Mouse (Mus musculus) bone marrow, adult 2 months (tissue): ENCODE results near the gene Plekha5. TPM values are rescaled to one million over a fixed set of nuclear protein-coding genes. Genes with fewer than 3 reads are reported as not detected.
"Not testable (repeated sequence)": the region's sequence is repeated elsewhere in the genome, so short reads cannot be mapped to it uniquely, and the experiment has no call there.

Source experiments
- H3K27ac ChIP-seq: fragments of 200-500 bp; 2 replicates; pipeline ENCODE4 v1.5.1; 2012; ENCODE audit warnings: low read depth, mild to moderate bottlenecking, control low read depth, inconsistent platforms, low read length; ENCODE audit not compliant: control insufficient read depth, poor library complexity, insufficient read depth
- H3K4me1 ChIP-seq: fragments of 200-500 bp; 2 replicates; pipeline ENCODE4 v1.6.1; 2011; ENCODE audit warnings: low read length; ENCODE audit not compliant: control insufficient read depth, insufficient read depth
- H3K4me3 ChIP-seq: fragments of 200-500 bp; replicated peaks from 2 replicates; pipeline ENCODE3; 2011; ENCODE audit warnings: mild to moderate bottlenecking, low read depth, low read length, control low read depth; ENCODE audit not compliant: control insufficient read depth
- CTCF ChIP-seq: fragments of 200-500 bp; IDR thresholded peaks from 2 replicates; pipeline ENCODE4 v1.5.1; 2011; ENCODE audit warnings: low read length, control low read depth; ENCODE audit not compliant: control insufficient read depth, insufficient read depth
- POLR2A ChIP-seq: fragments of 200-500 bp; IDR thresholded peaks from 2 replicates; pipeline ENCODE4 v1.6.1; 2011; ENCODE audit warnings: low read depth, mild to moderate bottlenecking, control low read depth, low read length, borderline replicate concordance; ENCODE audit not compliant: control insufficient read depth
- WGBS: fragments of 180-500 bp; shearing (Covaris S2); methylation state at CpG from one replicate; pipeline ENCODE4 v1.1.7; 2018; 5-methylcytosine and 5-hydroxymethylcytosine counted together
- polyA plus RNA-seq: library from polyadenylated mRNA; stranded (reverse); fragments of >200 nt; gene quantifications from 2 replicates; pipeline ENCODE4 v1.2.4, GENCODE M21; 2011; ENCODE audit warnings: low replicate concordance; ENCODE audit not compliant: missing spikeins, insufficient read depth, insufficient read length

Plekha5 gene
- polyA plus RNA-seq, 1 experiment, result 3.8 TPM

GRCm38 (mm10) chr6:140603228-140603944, 179.5 kb downstream of the Plekha5 start:
- WGBS, result 80% methylated on average over 8 of the region's 8 CpGs
- H3K27ac ChIP-seq, result no peak overlapping the region
- H3K4me3 ChIP-seq, result no peak overlapping the region
- no peaks in the 10 kb centered on the region for H3K4me1 ChIP-seq
- TF ChIP-seq POLR2A (no peak), CTCF (no peak)

GRCm38 (mm10) chr6:140605173-140605572, 181.3 kb downstream of the Plekha5 start:
- H3K27ac ChIP-seq, H3K4me3 ChIP-seq, H3K4me1 ChIP-seq: not testable (repeated sequence)
- 81% methylated on average over 5 of the region's 5 CpGs for WGBS

DNA sequence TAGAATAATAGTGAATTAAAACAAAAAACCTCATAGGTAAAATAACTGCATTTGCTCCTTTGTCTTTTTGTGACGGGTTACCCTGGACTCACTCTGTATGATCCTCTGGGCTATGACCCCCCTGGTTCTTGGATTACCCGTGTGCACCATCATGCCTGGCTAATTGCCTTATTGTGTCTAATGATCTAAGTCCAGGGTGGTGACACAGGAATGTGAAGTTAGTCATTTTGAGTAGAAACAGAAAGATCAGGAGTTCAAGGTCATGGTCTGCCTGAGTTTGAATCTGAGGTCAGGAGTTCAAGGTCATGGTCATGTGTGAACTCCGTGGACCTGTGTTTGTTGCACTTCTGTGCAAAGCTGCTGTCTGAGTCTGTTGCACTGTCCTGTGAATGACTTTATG, 181.9 kb downstream of the Plekha5 start:
- H3K4me1 ChIP-seq, result no peaks in the 10 kb centered on the region
- H3K4me3 ChIP-seq, result no peak overlapping the region
- WGBS, result 83% methylated on average over 3 of the region's 3 CpGs
- H3K27ac ChIP-seq, result no peak overlapping the region
- no peak for TF ChIP-seq POLR2A
- TF ChIP-seq CTCF, result no peak

GRCm38 (mm10) chr6:140606534-140606933, 182.7 kb downstream of the Plekha5 start:
- Histone ChIP-seq H3K27ac (no peak overlapping the region), H3K4me1 (no peaks in the 10 kb centered on the region), H3K4me3 (no peak overlapping the region)
- 78% methylated on average over 10 of the region's 10 CpGs for WGBS
- no peak for TF ChIP-seq CTCF
- TF ChIP-seq POLR2A, result no peak

- TF ChIP-seq POLR2A (no peak), CTCF (no peak)
- Histone ChIP-seq H3K27ac (no peak overlapping the region), H3K4me3 (no peak overlapping the region), H3K4me1 (no peaks in the 10 kb centered on the region)
- WGBS, result 82% methylated on average over 6 of the region's 6 CpGs
Measured at GRCm38 (mm10) chr6:140608666-140609065, 184.8 kb downstream of the Plekha5 start.

DNA sequence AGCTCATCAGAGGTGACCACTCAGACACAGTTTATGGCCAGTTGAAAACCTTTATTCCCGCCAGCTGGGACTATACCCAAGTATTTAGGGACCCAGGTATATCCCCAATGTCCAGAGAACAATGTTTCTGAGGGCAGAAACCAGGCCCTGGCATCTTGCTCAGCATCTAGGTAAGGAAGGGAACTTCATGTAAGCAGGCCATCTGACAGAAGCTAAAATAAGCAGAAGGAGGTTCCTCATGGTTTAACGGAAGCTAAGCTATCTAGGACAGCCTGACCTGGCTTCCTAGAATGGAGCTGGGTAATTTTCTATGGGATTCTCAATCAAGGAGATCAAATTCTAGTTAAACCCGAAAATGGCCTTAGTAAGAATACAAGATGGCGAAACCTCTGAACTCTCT, 185.7 kb downstream of the Plekha5 start:
- 61% methylated on average over 4 of the region's 4 CpGs for whole genome bisulfite sequencing

DNA sequence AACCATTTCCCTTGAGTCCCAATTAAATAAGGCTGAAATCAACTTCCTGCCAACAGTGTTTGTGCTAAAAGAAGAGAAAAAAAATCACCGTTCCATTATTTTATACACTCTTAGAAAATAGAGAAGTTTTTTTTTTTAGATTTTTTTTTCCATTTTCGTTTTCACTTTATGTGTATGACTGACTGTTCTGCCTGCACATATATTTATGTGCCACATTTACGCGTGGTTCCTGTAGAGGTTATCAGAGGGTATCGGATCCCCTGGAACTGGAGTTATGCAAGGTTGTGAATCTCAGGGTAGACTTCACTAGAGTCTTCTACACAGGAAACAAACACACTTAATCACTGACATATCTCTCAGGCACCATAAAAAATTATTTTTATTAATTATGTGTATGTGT, 186.3 kb downstream of the Plekha5 start:
- TF ChIP-seq CTCF (no peak), POLR2A (no peak)
- H3K4me1 ChIP-seq, result no peaks in the 10 kb centered on the region
- H3K27ac ChIP-seq, result no peak overlapping the region
- H3K4me3 ChIP-seq, result no peak overlapping the region
- 18% methylated on average over 5 of the region's 5 CpGs for WGBS

More for the DNA sequence above, 185.7 kb downstream of the Plekha5 start:
- TF ChIP-seq POLR2A (no peak), CTCF (no peak)
- Histone ChIP-seq H3K4me3 (no peak overlapping the region), H3K27ac (no peak overlapping the region), H3K4me1 (no peaks in the 10 kb centered on the region)

DNA sequence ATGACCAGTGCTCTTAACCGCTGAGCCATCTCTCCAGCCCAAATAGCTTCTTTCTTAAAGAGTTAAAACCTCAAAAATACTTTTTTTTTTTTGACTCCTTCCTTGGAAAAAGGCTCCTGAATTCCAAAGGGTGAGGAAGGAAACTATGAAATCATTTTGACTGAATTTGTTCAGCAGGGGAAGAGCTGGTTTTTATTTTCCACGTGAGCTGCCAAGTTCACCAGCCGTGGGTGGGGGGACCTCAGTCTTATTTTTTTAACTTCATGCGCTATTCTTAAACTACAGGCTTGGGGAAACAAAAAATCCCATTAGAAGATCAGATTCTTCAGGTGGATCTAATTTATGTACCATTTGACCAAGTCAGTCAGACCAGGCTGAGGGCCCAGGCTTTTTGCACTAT, 187.4 kb downstream of the Plekha5 start:
- 80% methylated on average over 4 of the region's 4 CpGs for WGBS
- Histone ChIP-seq H3K4me1 (no peaks in the 10 kb centered on the region), H3K4me3 (no peak overlapping the region), H3K27ac (no peak overlapping the region)
- TF ChIP-seq CTCF (no peak), POLR2A (no peak)
